Mouse (Mus musculus) MEL-GATA-1-ER (cell line): ENCODE measurements around the gene Hfm1.

ENCODE experiments used
- DNase-seq: peaks from one replicate; pipeline ENCODE4 v3.0.0-alpha.2; 2012; ENCODE audit warnings: low read depth; ENCODE audit errors: extremely low read depth

The Hfm1 gene

GRCm38 (mm10) chr5:106847045-106847444 lies 79.1 kb downstream of the Hfm1 start:
- no peak for DNase-seq

- DNase-seq, result no peak
These were observed 82.2 kb downstream of the Hfm1 start for GRCm38 (mm10) chr5:106843906-106844305.

GRCm38 (mm10) chr5:106833025-106833424 lies 93.1 kb downstream of the Hfm1 start:
- no peak for DNase-seq

- no peak for DNase-seq
These were observed 94.7 kb downstream of the Hfm1 start for GRCm38 (mm10) chr5:106831401-106831800.

- DNase-seq, result no peak
These were observed 95.3 kb downstream of the Hfm1 start for GRCm38 (mm10) chr5:106830775-106831174.

GRCm38 (mm10) chr5:106826740-106827139 lies 99.4 kb downstream of the Hfm1 start:
- no peak for DNase-seq

GRCm38 (mm10) chr5:106826044-106826443 lies 100.1 kb downstream of the Hfm1 start:
- DNase-seq, result no peak

GRCm38 (mm10) chr5:106825301-106825853 lies 100.7 kb downstream of the Hfm1 start:
- DNase-seq, result no peak

GRCm38 (mm10) chr5:106824716-106825115 lies 101.4 kb downstream of the Hfm1 start:
- no peak for DNase-seq

- no peak for DNase-seq
These were observed 106.5 kb downstream of the Hfm1 start for GRCm38 (mm10) chr5:106819630-106820029.

GRCm38 (mm10) chr5:106815923-106816654 lies 110.0 kb downstream of the Hfm1 start:
- no peak for DNase-seq

GRCm38 (mm10) chr5:106814611-106815010 lies 111.5 kb downstream of the Hfm1 start:
- DNase-seq, result no peak

GRCm38 (mm10) chr5:106803094-106803493 lies 123.0 kb downstream of the Hfm1 start:
- peak; percentile 39 for DNase-seq

GRCm38 (mm10) chr5:106801886-106802798 lies 124.0 kb downstream of the Hfm1 start:
- DNase-seq, result peak; percentile 78

- DNase-seq, result no peak
These were observed 124.8 kb downstream of the Hfm1 start for GRCm38 (mm10) chr5:106801215-106801863.

- no peak for DNase-seq
These were observed 128.2 kb downstream of the Hfm1 start for GRCm38 (mm10) chr5:106797896-106798295.

- DNase-seq, result no peak
These were observed 134.9 kb downstream of the Hfm1 start for GRCm38 (mm10) chr5:106791241-106791572.

GRCm38 (mm10) chr5:106790496-106791240 lies 135.5 kb downstream of the Hfm1 start:
- no peak for DNase-seq
